Mouse (Mus musculus) hindbrain, embryonic 16.5 days (tissue): ENCODE measurements around the gene Ehd1. TPM values are rescaled to one million over a fixed set of nuclear protein-coding genes. Genes with fewer than 3 reads are reported as not detected.

Source experiments
- ATAC-seq: fragments of 200-750 bp; cut with Nextera tagmentation; 2 replicates; pipeline ENCODE4 v1.8.0; 2017; ENCODE audit warnings: moderate TSS enrichment, moderate library complexity
- H3K27ac ChIP-seq: fragments of 300-500 bp; sonication (generic); 2 replicates; pipeline ENCODE4 v1.5.1; 2014; ENCODE audit warnings: low read depth, mild to moderate bottlenecking, control low read depth, low read length, moderate library complexity
- H3K27me3 ChIP-seq: fragments of 300-500 bp; sonication (generic); replicated peaks from 2 replicates; pipeline ENCODE4 v1.6.1; 2014; ENCODE audit warnings: low read length; ENCODE audit not compliant: control insufficient read depth, insufficient read depth
- H3K36me3 ChIP-seq: fragments of 300-500 bp; sonication (generic); 2 replicates; pipeline ENCODE4 v1.6.1; 2014; ENCODE audit warnings: mild to moderate bottlenecking, low read length, moderate library complexity, mixed read lengths; ENCODE audit not compliant: control insufficient read depth, insufficient read depth
- H3K4me1 ChIP-seq: fragments of 300-500 bp; sonication (generic); 2 replicates; pipeline ENCODE4 v1.6.1; 2014; ENCODE audit warnings: low read depth, low read length; ENCODE audit not compliant: control insufficient read depth, insufficient read depth
- H3K4me2 ChIP-seq: fragments of 300-500 bp; sonication (generic); 2 replicates; pipeline ENCODE4 v1.6.1; 2014; ENCODE audit warnings: mild to moderate bottlenecking, low read length, control low read depth, moderate library complexity
- H3K4me3 ChIP-seq: fragments of 300-500 bp; sonication (generic); 2 replicates; pipeline ENCODE4 v1.5.1; 2014; ENCODE audit warnings: mild to moderate bottlenecking, low read length, control low read depth, moderate library complexity
- H3K9ac ChIP-seq: fragments of 300-500 bp; sonication (generic); 2 replicates; pipeline ENCODE4 v1.6.1; 2014; ENCODE audit warnings: low read depth, mild to moderate bottlenecking, control low read depth, low read length, moderate library complexity
- H3K9me3 ChIP-seq: fragments of 300-500 bp; sonication (generic); 2 replicates; pipeline ENCODE4 v1.6.1; 2014; ENCODE audit warnings: mild to moderate bottlenecking, low read length, moderate library complexity; ENCODE audit not compliant: control insufficient read depth
- WGBS: fragments of 180-500 bp; shearing (Covaris S2); extraction: QIAGEN DNeasy Blood & Tissue Kit; methylation state at CpG from one replicate; pipeline ENCODE4 v1.1.7; 2014; 5-methylcytosine and 5-hydroxymethylcytosine counted together
- polyA plus RNA-seq: library from polyadenylated mRNA; unstranded; fragments of >200 nt; fragmentation: Nextera tagmentation; extraction: Ambion mirVana; gene quantifications from 2 replicates; pipeline ENCODE4 v1.2.1, GENCODE M21; 2015

The Ehd1 gene
- polyA plus RNA-seq, 1 experiment from 2014 or later, result 105 TPM

- ATAC-seq, result no peak
- no peaks in the 10 kb centered on the region for H3K36me3 ChIP-seq
- 75% methylated on average over 5 of the region's 5 CpGs for WGBS
- H3K4me1 ChIP-seq, result peaks cover 12% of the 10 kb centered on the region
- no peak overlapping the region for H3K9ac ChIP-seq
- no peak overlapping the region for H3K4me3 ChIP-seq
- no peaks in the 10 kb centered on the region for H3K27me3 ChIP-seq
- H3K9me3 ChIP-seq, result no peaks in the 10 kb centered on the region
- H3K4me2 ChIP-seq, result no peak overlapping the region
- H3K27ac ChIP-seq, result no peak overlapping the region
These were observed 54.7 kb downstream of the Ehd1 start for GRCm38 (mm10) chr19:6331178-6331577.

GRCm38 (mm10) chr19:6331719-6332516, 55.4 kb downstream of the Ehd1 start:
- Histone ChIP-seq H3K36me3 (peaks cover 1% of the 10 kb centered on the region), H3K27me3 (no peaks in the 10 kb centered on the region), H3K27ac (no peak overlapping the region), H3K4me3 (no peak overlapping the region), H3K9ac (peak overlapping the region; percentile 29), H3K9me3 (no peaks in the 10 kb centered on the region), H3K4me1 (peaks cover 20% of the 10 kb centered on the region), H3K4me2 (peak overlapping the region; percentile 35)
- 22% methylated on average over 13 of the region's 13 CpGs for WGBS
- ATAC-seq, result no peak

- H3K4me2 ChIP-seq, result peak overlapping the region; percentile 79
- H3K36me3 ChIP-seq, result peaks cover 21% of the 10 kb centered on the region
- peaks cover 26% of the 10 kb centered on the region for H3K4me1 ChIP-seq
- H3K9me3 ChIP-seq, result no peaks in the 10 kb centered on the region
- WGBS, result 73% methylated on average over 9 of the region's 9 CpGs
- no peaks in the 10 kb centered on the region for H3K27me3 ChIP-seq
- H3K4me3 ChIP-seq, result peak overlapping the region; percentile 18; the same call in 1 of the 2 replicates
- peak overlapping the region; percentile 76 for H3K27ac ChIP-seq
- no peak; the same call in 1 of the 2 replicates for ATAC-seq
- H3K9ac ChIP-seq, result no peak overlapping the region
These were observed 57.5 kb downstream of the Ehd1 start for GRCm38 (mm10) chr19:6333761-6334595.

GRCm38 (mm10) chr19:6334673-6335457, 58.3 kb downstream of the Ehd1 start, which contains the start of gene Men1:
TSS of gene Men1 (plus strand) at chr19:6334979.
- Histone ChIP-seq H3K4me1 (peaks cover 26% of the 10 kb centered on the region), H3K4me2 (peak within 1 kb of the TSS; percentile 79), H3K9ac (peak within 1 kb of the TSS; percentile 79), H3K36me3 (peaks cover 30% of the 10 kb centered on the region), H3K4me3 (peak within 1 kb of the TSS; percentile 80), H3K27ac (peak within 1 kb of the TSS; percentile 82), H3K9me3 (no peaks in the 10 kb centered on the region), H3K27me3 (no peaks in the 10 kb centered on the region)
- under 1% methylated on average over 34 of the region's 43 CpGs for WGBS
- peak; percentile 96 for ATAC-seq

- no peak; the same call in 1 of the 2 replicates for ATAC-seq
- WGBS, result 0% methylated on average over 16 of the region's 25 CpGs
- H3K36me3 ChIP-seq, result peaks cover 36% of the 10 kb centered on the region
- no peaks in the 10 kb centered on the region for H3K27me3 ChIP-seq
- peak overlapping the region; percentile 79 for H3K4me2 ChIP-seq
- H3K4me1 ChIP-seq, result peaks cover 28% of the 10 kb centered on the region
- H3K9me3 ChIP-seq, result no peaks in the 10 kb centered on the region
- H3K9ac ChIP-seq, result peak overlapping the region; percentile 79
- peak overlapping the region; percentile 82 for H3K27ac ChIP-seq
- peak overlapping the region; percentile 80 for H3K4me3 ChIP-seq
These were observed 58.9 kb downstream of the Ehd1 start for GRCm38 (mm10) chr19:6335458-6335827.

- Histone ChIP-seq H3K36me3 (peaks cover 39% of the 10 kb centered on the region), H3K4me3 (peak overlapping the region; percentile 80; the same call in 1 of the 2 replicates), H3K4me2 (peak overlapping the region; percentile 79), H3K27me3 (no peaks in the 10 kb centered on the region), H3K9ac (peak overlapping the region; percentile 79; the same call in 1 of the 2 replicates), H3K4me1 (peaks cover 35% of the 10 kb centered on the region), H3K9me3 (no peaks in the 10 kb centered on the region), H3K27ac (no peak overlapping the region)
- ATAC-seq, result no peak
- 94% methylated on average over 10 of the region's 10 CpGs for WGBS
These were observed 60.4 kb downstream of the Ehd1 start for GRCm38 (mm10) chr19:6336920-6337319.

- H3K4me3 ChIP-seq, result no peak overlapping the region
- no peaks in the 10 kb centered on the region for H3K27me3 ChIP-seq
- no peak for ATAC-seq
- H3K9ac ChIP-seq, result no peak overlapping the region
- no peak overlapping the region for H3K27ac ChIP-seq
- H3K36me3 ChIP-seq, result peaks cover 41% of the 10 kb centered on the region
- H3K4me2 ChIP-seq, result no peak overlapping the region
- H3K9me3 ChIP-seq, result no peaks in the 10 kb centered on the region
- 95% methylated on average over 7 of the region's 7 CpGs for WGBS
- H3K4me1 ChIP-seq, result peaks cover 34% of the 10 kb centered on the region
These were observed 61.6 kb downstream of the Ehd1 start for GRCm38 (mm10) chr19:6338171-6338570.

- Histone ChIP-seq H3K4me2 (no peak overlapping the region), H3K27me3 (no peaks in the 10 kb centered on the region), H3K9me3 (no peaks in the 10 kb centered on the region), H3K4me1 (peaks cover 34% of the 10 kb centered on the region), H3K9ac (no peak overlapping the region), H3K27ac (no peak overlapping the region), H3K4me3 (no peak overlapping the region), H3K36me3 (peaks cover 43% of the 10 kb centered on the region)
- ATAC-seq, result no peak
- 96% methylated on average over 11 of the region's 11 CpGs for WGBS
These were observed 62.2 kb downstream of the Ehd1 start for GRCm38 (mm10) chr19:6338716-6339115.
